Mouse (Mus musculus): ENCODE measurements around the gene Dusp22. TPM values are rescaled to one million over a fixed set of nuclear protein-coding genes. Genes with fewer than 3 reads are reported as not detected.

Gene Dusp22
- polyA plus RNA-seq, 1 experiment: 25.0 TPM

DNA sequence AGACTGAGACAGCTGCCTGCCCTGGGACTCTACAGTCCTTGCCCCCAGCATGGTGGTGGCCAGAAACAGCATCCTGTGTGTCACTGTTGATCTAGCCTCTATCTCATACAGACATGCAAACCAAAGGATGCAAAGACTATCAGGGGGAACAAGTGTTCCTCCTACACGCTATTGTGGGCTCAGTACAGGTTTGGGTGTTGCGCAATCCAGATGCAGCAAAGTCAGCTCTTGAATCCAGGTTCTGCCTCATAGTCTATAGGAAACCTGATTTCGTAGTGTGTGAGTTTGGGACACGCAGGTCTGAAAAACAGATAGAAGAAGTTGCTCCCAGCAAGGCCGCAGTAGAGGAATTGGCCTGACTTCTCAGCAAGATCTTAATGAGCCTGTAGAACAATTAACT is 42.9 kb downstream of the Dusp22 start:
- Histone ChIP-seq H3K27ac (ENCODE audit: control insufficient read depth, insufficient read depth, low read depth, low read length) (no peak overlapping the region), H3K27me3 (ENCODE audit: control insufficient read depth, insufficient read depth, low read length) (no peaks in the 10 kb centered on the region), H3K4me3 (ENCODE audit: control insufficient read depth, low read depth, low read length) (no peak overlapping the region), H3K36me3 (ENCODE audit: control insufficient read depth, insufficient read depth, low read length) (no peaks in the 10 kb centered on the region), H3K4me1 (ENCODE audit: control insufficient read depth, insufficient read depth, low read length) (no peaks in the 10 kb centered on the region)
- TF ChIP-seq CTCF (IDR thresholded peaks at IDR 0.05; ENCODE audit: control insufficient read depth, insufficient read depth, insufficient replicate concordance, low read depth, low read length) (no peak), POLR2A (IDR thresholded peaks at IDR 0.05; ENCODE audit: control insufficient read depth, low read depth, low read length) (no peak)

DNA sequence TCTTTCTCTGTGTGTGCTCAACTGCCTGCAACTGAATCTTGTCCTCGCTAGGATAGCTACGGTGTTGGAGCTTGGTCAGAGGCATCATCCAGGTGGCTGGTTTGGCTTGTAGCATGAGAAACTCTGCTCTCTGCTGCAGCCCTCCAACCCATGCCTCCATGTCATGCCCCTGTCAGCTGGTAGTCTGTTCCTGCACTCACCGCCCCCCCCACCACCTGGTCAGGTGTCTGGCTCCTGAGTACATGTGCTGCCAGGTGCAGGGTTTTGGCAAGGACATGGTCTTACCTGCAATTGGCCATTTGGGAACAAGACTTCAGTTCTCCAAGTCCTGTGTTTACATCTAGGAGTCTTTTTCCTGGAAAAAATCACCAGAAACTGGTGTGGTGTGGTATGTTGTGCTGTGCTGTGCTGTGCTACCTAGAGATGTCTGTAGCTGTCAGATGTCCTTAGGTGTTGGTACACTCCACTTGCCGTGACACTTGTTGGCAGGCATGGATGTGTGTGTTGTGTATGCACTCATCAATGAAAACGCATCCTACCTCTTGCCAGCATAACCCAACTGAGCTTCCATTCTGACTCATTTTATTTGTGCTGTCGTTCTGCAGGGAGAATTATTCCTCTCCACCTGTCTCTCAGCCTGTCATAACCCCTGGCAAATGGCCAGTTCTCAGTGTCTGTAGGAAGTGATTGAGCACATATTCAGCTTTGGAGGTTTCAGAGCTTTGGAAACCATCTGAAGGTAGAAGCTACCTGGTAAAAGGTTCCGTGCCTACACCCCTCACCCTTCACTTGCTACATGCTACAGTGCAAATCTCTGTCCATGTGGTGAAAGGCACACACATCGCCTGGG is 44.7 kb downstream of the Dusp22 start:
- Histone ChIP-seq H3K27ac (ENCODE audit: control insufficient read depth, insufficient read depth, low read depth, low read length) (no peak overlapping the region), H3K4me3 (ENCODE audit: control insufficient read depth, low read depth, low read length) (no peak overlapping the region), H3K4me1 (ENCODE audit: control insufficient read depth, insufficient read depth, low read length) (no peaks in the 10 kb centered on the region), H3K27me3 (ENCODE audit: control insufficient read depth, insufficient read depth, low read length) (no peaks in the 10 kb centered on the region), H3K36me3 (ENCODE audit: control insufficient read depth, insufficient read depth, low read length) (no peaks in the 10 kb centered on the region)
- TF ChIP-seq POLR2A (IDR thresholded peaks at IDR 0.05; ENCODE audit: control insufficient read depth, low read depth, low read length) (no peak), CTCF (IDR thresholded peaks at IDR 0.05; ENCODE audit: control insufficient read depth, insufficient read depth, insufficient replicate concordance, low read depth, low read length) (no peak)

DNA sequence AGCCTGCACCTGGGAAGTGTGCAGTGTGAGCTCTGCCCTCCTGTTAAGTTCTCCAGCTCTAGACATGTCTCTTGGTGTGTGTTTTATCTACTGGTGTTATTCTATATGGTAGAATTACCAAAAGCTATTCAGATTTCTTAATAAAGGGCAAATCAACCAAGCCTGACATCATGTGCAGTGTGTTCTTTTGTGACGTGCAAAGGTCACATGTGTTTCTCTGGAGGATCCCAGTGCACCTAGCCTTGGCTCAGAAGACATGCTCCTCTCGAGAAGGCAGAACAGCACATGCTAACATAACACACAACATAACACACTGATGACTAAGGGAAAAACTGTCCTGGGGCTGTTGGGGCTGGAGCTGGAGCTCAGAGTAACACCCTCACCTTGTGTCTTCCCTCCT is 51.3 kb downstream of the Dusp22 start:
- no peak for TF ChIP-seq POLR2A (IDR thresholded peaks at IDR 0.05; ENCODE audit: control insufficient read depth, low read depth, low read length)
- Histone ChIP-seq H3K27me3 (ENCODE audit: control insufficient read depth, insufficient read depth, low read length) (no peaks in the 10 kb centered on the region), H3K27ac (ENCODE audit: control insufficient read depth, insufficient read depth, low read depth, low read length) (no peak overlapping the region), H3K4me3 (ENCODE audit: control insufficient read depth, low read depth, low read length) (no peak overlapping the region), H3K36me3 (ENCODE audit: control insufficient read depth, insufficient read depth, low read length) (no peaks in the 10 kb centered on the region), H3K4me1 (ENCODE audit: control insufficient read depth, insufficient read depth, low read length) (no peaks in the 10 kb centered on the region)

DNA sequence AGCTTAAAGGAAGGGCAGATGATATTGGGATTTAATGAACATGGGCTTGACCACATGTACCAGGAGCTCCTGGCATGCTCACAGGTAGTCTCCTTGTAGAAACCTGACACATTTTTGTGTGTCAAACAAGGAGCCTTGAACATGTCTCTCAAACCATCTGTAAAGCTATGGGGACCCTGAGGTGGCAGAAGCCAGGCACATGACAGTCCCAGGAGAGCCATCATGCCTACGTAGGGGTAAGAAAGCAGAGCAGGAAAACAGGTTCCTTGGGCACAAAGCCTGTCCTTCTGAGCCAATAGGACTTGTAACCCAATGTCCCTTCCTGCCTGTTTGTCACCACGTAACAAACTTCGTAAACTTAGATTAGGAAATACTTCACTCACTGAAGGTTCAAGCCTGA is 51.9 kb downstream of the Dusp22 start:
- H3K27ac ChIP-seq (ENCODE audit: control insufficient read depth, insufficient read depth, low read depth, low read length): no peak overlapping the region

DNA sequence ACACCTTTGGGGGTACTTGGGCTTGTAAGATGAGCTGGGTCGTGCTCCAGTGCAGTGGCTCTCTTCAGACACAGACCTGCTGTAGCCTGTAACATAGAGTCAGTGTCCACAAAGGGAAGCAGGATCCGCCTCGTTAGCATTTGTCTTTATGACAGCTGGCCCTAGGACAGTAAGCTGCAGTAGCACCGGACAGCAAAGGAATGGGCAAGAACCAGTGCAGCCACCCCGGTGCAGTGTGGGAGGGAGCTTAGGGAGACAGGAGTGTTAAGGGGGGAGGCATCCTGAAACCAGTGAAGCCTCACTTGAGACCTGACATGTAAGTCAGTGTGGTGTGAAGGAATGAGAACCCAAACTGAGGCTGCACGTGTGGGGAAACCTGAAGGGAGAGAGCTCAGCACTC is 52.5 kb downstream of the Dusp22 start:
- H3K27ac ChIP-seq (ENCODE audit: control insufficient read depth, insufficient read depth, low read depth, low read length): no peak overlapping the region
- H3K4me1 ChIP-seq (ENCODE audit: control insufficient read depth, insufficient read depth, low read length): no peaks in the 10 kb centered on the region
- H3K27me3 ChIP-seq (ENCODE audit: control insufficient read depth, insufficient read depth, low read length): no peaks in the 10 kb centered on the region
- TF ChIP-seq POLR2A (IDR thresholded peaks at IDR 0.05; ENCODE audit: control insufficient read depth, low read depth, low read length) (no peak), CTCF (IDR thresholded peaks at IDR 0.05; ENCODE audit: control insufficient read depth, insufficient read depth, insufficient replicate concordance, low read depth, low read length) (no peak)
- H3K36me3 ChIP-seq (ENCODE audit: control insufficient read depth, insufficient read depth, low read length): no peaks in the 10 kb centered on the region
- no peak overlapping the region for H3K4me3 ChIP-seq (ENCODE audit: control insufficient read depth, low read depth, low read length)

More for the DNA sequence above, 51.9 kb downstream of the Dusp22 start:
- H3K4me3 ChIP-seq (ENCODE audit: control insufficient read depth, low read depth, low read length): no peak overlapping the region
- no peaks in the 10 kb centered on the region for H3K27me3 ChIP-seq (ENCODE audit: control insufficient read depth, insufficient read depth, low read length)
- H3K4me1 ChIP-seq (ENCODE audit: control insufficient read depth, insufficient read depth, low read length): no peaks in the 10 kb centered on the region
- no peak for TF ChIP-seq CTCF (IDR thresholded peaks at IDR 0.05; ENCODE audit: control insufficient read depth, insufficient read depth, insufficient replicate concordance, low read depth, low read length)
- no peaks in the 10 kb centered on the region for H3K36me3 ChIP-seq (ENCODE audit: control insufficient read depth, insufficient read depth, low read length)

DNA sequence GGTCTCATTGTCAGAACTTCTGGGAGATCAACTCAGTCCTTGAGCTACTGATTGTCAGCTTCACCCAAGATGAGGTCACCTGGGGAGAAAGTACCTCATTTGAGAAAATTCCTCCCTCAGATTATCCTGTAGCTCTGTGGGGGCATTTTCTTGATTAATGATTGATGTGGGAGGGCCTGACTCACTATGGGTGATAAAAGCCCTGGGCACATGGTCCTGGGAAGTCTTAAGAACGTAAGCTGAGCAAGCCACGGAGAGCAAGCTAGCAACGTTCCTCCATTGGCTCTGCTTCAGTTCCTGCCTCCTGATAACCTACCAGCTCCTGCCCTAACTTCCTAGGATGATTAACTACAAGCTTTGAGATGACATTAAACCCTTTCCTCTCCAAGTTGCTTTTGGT is 53.8 kb downstream of the Dusp22 start:
- H3K36me3 ChIP-seq (ENCODE audit: control insufficient read depth, insufficient read depth, low read length): no peaks in the 10 kb centered on the region
- no peak overlapping the region for H3K4me3 ChIP-seq (ENCODE audit: control insufficient read depth, low read depth, low read length)
- no peak for TF ChIP-seq CTCF (IDR thresholded peaks at IDR 0.05; ENCODE audit: control insufficient read depth, insufficient read depth, insufficient replicate concordance, low read depth, low read length)
- no peak for TF ChIP-seq POLR2A (IDR thresholded peaks at IDR 0.05; ENCODE audit: control insufficient read depth, low read depth, low read length)
- no peaks in the 10 kb centered on the region for H3K27me3 ChIP-seq (ENCODE audit: control insufficient read depth, insufficient read depth, low read length)
- peaks cover 2% of the 10 kb centered on the region for H3K4me1 ChIP-seq (ENCODE audit: control insufficient read depth, insufficient read depth, low read length)
- no peak overlapping the region for H3K27ac ChIP-seq (ENCODE audit: control insufficient read depth, insufficient read depth, low read depth, low read length)

DNA sequence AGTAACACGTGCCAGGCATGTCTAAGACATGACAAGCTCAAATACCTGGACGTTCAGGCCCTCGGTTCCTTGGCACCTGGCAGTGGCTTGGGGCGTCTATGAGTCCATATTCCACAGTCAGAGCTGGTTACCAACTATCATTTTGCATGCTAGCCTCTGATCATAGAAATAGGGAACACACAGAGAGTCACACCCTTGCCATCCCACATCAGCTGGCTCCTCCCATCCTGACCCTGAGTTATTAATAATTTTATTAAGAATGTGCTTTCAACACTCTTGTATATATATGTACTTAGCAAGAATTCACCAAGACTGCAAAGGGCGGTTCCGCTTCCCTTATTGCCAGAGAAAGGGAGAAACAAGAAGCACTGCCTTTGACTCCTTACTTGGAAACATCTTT is 54.8 kb downstream of the Dusp22 start:
- Histone ChIP-seq H3K4me1 (ENCODE audit: control insufficient read depth, insufficient read depth, low read length) (peaks cover 9% of the 10 kb centered on the region), H3K4me3 (ENCODE audit: control insufficient read depth, low read depth, low read length) (no peak overlapping the region), H3K27ac (ENCODE audit: control insufficient read depth, insufficient read depth, low read depth, low read length) (no peak overlapping the region), H3K36me3 (ENCODE audit: control insufficient read depth, insufficient read depth, low read length) (no peaks in the 10 kb centered on the region), H3K27me3 (ENCODE audit: control insufficient read depth, insufficient read depth, low read length) (no peaks in the 10 kb centered on the region)
- TF ChIP-seq POLR2A (IDR thresholded peaks at IDR 0.05; ENCODE audit: control insufficient read depth, low read depth, low read length) (no peak), CTCF (IDR thresholded peaks at IDR 0.05; ENCODE audit: control insufficient read depth, insufficient read depth, insufficient replicate concordance, low read depth, low read length) (no peak)

All from testis, adult 2 months (tissue).